Mouse (Mus musculus): Measurements from ENCODE around the gene Fkbp10.

GRCm38 (mm10) chr11:100400842-100401241 lies 14.7 kb upstream of the Fkbp10 start:
- no peak for TF ChIP-seq CTCF (IDR thresholded peaks at IDR 0.05; ENCODE audit: low read depth)
- TF ChIP-seq EP300 (optimal IDR thresholded peaks at IDR 0.05): no peak

All from stomach, postnatal 0 days (tissue).